Comparison of ENCODE assay signal across 36 mouse cellular contexts in the genomic region with DNA sequence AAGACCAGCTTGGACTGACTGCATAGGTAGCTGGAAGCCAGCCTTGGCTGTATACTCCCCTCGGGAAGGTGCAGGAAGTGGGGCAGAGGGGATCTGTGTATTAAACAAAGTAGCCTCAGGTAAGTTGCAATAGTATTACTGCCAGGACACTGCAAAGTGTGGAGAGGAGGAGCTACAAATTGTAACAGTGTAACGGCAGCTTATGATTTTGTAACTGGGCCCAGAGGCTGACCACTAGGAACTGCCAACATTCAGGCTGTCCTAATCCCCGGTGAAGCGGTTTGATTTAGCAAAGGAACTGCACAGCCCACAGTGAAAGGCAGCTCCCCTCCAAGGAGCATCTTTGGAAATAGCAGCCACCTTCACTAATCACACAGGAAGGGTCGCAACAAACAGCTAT. TPM values are rescaled to one million over a fixed set of nuclear protein-coding genes. Genes with fewer than 3 reads are reported as not detected.
DNase-seq lines count a peak whose midpoint lies in the region; ATAC-seq and TF ChIP-seq lines count a peak whose summit lies in the region.
"Had no signal": no experiment of that assay in that cellular context is flagged by ENCODE, and none has a peak within 500 bp of the region (broad histone marks: within the 10 kb centered on the region; RNA-seq: fewer than 3 reads in every experiment).

No protein-coding gene starts in this region.

- peaks cover 78% of the 10 kb centered on the region for H3K79me2 ChIP-seq in myocyte (ENCODE audit: control insufficient read depth, insufficient read depth)

- TF ChIP-seq POLR2A in myocyte (IDR thresholded peaks at IDR 0.05; ENCODE audit: insufficient read length, low read depth), result no peak

- WGBS in limb, embryonic 13.5 days, result 64% methylated on average over 5 of the region's 5 CpGs
- 85% methylated on average over 5 of the region's 5 CpGs for WGBS in limb, embryonic 10.5 days

- no peak for ATAC-seq in limb, embryonic 13.5 days (ENCODE audit: low FRiP score, low read depth)
- ATAC-seq: activated CD4-positive, CD25-positive, alpha-beta regulatory T cell, adult 4 months; forebrain, embryonic 13.5 days; hindbrain, postnatal 0 days; intestine, embryonic 15.5 days; midbrain, embryonic 13.5 days had no signal

- H3K27ac ChIP-seq in limb, embryonic 13.5 days, result no peak overlapping the region
- H3K27ac ChIP-seq in limb, embryonic 10.5 days, result no peak overlapping the region
- H3K27ac ChIP-seq: forebrain, embryonic 13.5 days; hindbrain, embryonic 12.5 days; hindbrain, postnatal 0 days; intestine, embryonic 15.5 days; kidney, postnatal 0 days; liver, embryonic 13.5 days; midbrain, embryonic 13.5 days had no signal

- no peak overlapping the region for H3ac ChIP-seq in myocyte (ENCODE audit: control insufficient read depth, insufficient read length)

- H3K4me2 ChIP-seq in limb, embryonic 13.5 days (replicated peaks), result 0 out of 2 replicates have a peak overlapping the region, but pooled peaks have one; percentile 7
- peak overlapping the region; percentile 92 for H3K4me2 ChIP-seq in myocyte (ENCODE audit: low read depth)
- H3K4me2 ChIP-seq: forebrain, embryonic 13.5 days; heart, embryonic 11.5 days; hindbrain, embryonic 12.5 days; intestine, embryonic 15.5 days; liver, embryonic 13.5 days; midbrain, embryonic 13.5 days had no signal

- H3K9me3 ChIP-seq in limb, embryonic 13.5 days, result no peaks in the 10 kb centered on the region
- no peaks in the 10 kb centered on the region for H3K9me3 ChIP-seq in limb, embryonic 10.5 days (replicated peaks)
- H3K9me3 ChIP-seq: forebrain, embryonic 13.5 days; hindbrain, embryonic 12.5 days; intestine, embryonic 15.5 days; liver, embryonic 13.5 days; midbrain, embryonic 13.5 days had no signal

- no peaks in the 10 kb centered on the region for H3K36me3 ChIP-seq in limb, embryonic 13.5 days
- no peaks in the 10 kb centered on the region for H3K36me3 ChIP-seq in limb, embryonic 10.5 days
- no peaks in the 10 kb centered on the region for H3K36me3 ChIP-seq in myocyte (ENCODE audit: control insufficient read depth, insufficient read depth)
- H3K36me3 ChIP-seq: hindbrain, embryonic 12.5 days; intestine, embryonic 15.5 days; liver, embryonic 13.5 days; midbrain, embryonic 13.5 days had no signal

- peaks cover 41% of the 10 kb centered on the region for H3K4me1 ChIP-seq in limb, embryonic 13.5 days
- peaks cover 30% of the 10 kb centered on the region for H3K4me1 ChIP-seq in limb, embryonic 10.5 days

- DNase-seq in limb, embryonic 10.5 days (ENCODE audit: low spot score), result no peak
- DNase-seq in 416B (ENCODE audit: low read depth) (peak; percentile 71), adipocyte (ENCODE audit: low spot score) (peak; percentile 41)
- no peak for DNase-seq in urinary bladder, postnatal 10 days (ENCODE audit: low spot score)
- no peak for DNase-seq in layer of hippocampus, postnatal 36 days
- DNase-seq: adrenal gland, adult 8-10 months; gastrocnemius, postnatal 25 days; heart, postnatal 36 days; kidney, adult 8-10 months; kidney, postnatal 4 days; liver, embryonic 13.5 days; lung, adult 2 months; lung, postnatal 10 days; right cerebral cortex, adult 18-20 months had no signal

- no peak overlapping the region for H3K4me3 ChIP-seq in limb, embryonic 13.5 days
- no peak overlapping the region for H3K4me3 ChIP-seq in limb, embryonic 10.5 days
- no peak overlapping the region for H3K4me3 ChIP-seq in myocyte
- H3K4me3 ChIP-seq: forebrain, embryonic 13.5 days; hindbrain, embryonic 12.5 days; intestine, embryonic 15.5 days; liver, embryonic 13.5 days; midbrain, embryonic 13.5 days had no signal

- H3K9ac ChIP-seq in limb, embryonic 13.5 days, result no peak overlapping the region
- H3K9ac ChIP-seq: forebrain, embryonic 13.5 days; hindbrain, embryonic 12.5 days; intestine, embryonic 15.5 days; liver, embryonic 13.5 days; midbrain, embryonic 13.5 days had no signal

- H3K27me3 ChIP-seq in limb, embryonic 13.5 days, result no peaks in the 10 kb centered on the region
- H3K27me3 ChIP-seq in limb, embryonic 10.5 days (ENCODE audit: low read depth, poor library complexity, severe bottlenecking), result no peaks in the 10 kb centered on the region
- no peaks in the 10 kb centered on the region for H3K27me3 ChIP-seq in myocyte (ENCODE audit: control insufficient read depth, insufficient read depth, insufficient read length)
- H3K27me3 ChIP-seq: CH12.LX; forebrain, embryonic 13.5 days; hindbrain, embryonic 12.5 days; intestine, embryonic 15.5 days; liver, embryonic 13.5 days had no signal

TF ChIP-seq in myocyte, 11 proteins besides CTCF, POLR2A, EP300 and RAD21:
- TF ChIP-seq MYOD1 (IDR thresholded peaks at IDR 0.05; ENCODE audit: control insufficient read depth in 1 of 3, insufficient read length in 2 of 3, low read depth in 2 of 3) (no peak), MYOG (IDR thresholded peaks at IDR 0.05; ENCODE audit: control insufficient read depth in 1 of 3, insufficient read depth in 1 of 3, insufficient read length in 2 of 3, low read depth in 2 of 3) (no peak), REST (IDR thresholded peaks at IDR 0.05; ENCODE audit: insufficient read depth, insufficient read length) (no peak), CEBPB (IDR thresholded peaks at IDR 0.05; ENCODE audit: insufficient read depth, poor library complexity, severe bottlenecking) (no peak)

RNA-seq across cellular contexts. Expression of gene Gm10322, which starts 2.6 kb away (rescaled TPM):
- polyA plus RNA-seq in limb, embryonic 13.5 days (2015; fragmentation: Nextera tagmentation; extraction: Ambion mirVana), result not detected in 2 replicates
- not detected in 2 replicates for polyA plus RNA-seq in limb, embryonic 10.5 days (2016; fragmentation: Nextera tagmentation; extraction: Ambion mirVana)
- 0.37 TPM for polyA plus RNA-seq in myocyte (2012; fragmentation: generic; extraction: Trizol)
- total RNA-seq in layer of hippocampus, postnatal 36 days (2021), result not detected
- total RNA-seq: adrenal gland, adult 8-10 months; adrenal gland, postnatal 4 days; CH12.LX; ES-E14; gastrocnemius, postnatal 25 days; heart, adult 18-20 months; heart, postnatal 36 days; hindbrain, postnatal 0 days; layer of hippocampus, adult 8-10 months; layer of hippocampus, postnatal 25 days; megakaryocyte-erythroid progenitor cell, adult 5-6 weeks; neutrophil, adult 5-6 weeks had no signal
- polyA plus RNA-seq: activated CD4-positive, CD25-positive, alpha-beta regulatory T cell, adult 4 months; embryonic facial prominence, embryonic 11.5 days; forebrain, embryonic 13.5 days; heart, embryonic 11.5 days; heart, embryonic 16.5 days; hindbrain, embryonic 12.5 days; hindbrain, postnatal 0 days; intestine, embryonic 15.5 days; limb, embryonic 11.5 days; liver, embryonic 13.5 days; lung, adult 2 months; midbrain, embryonic 13.5 days; spleen, adult 2 months had no signal

RNA-seq across cellular contexts. Expression of gene Mcu, which starts 3.2 kb away (rescaled TPM):
- 62.3 and 65.3 TPM in 2 replicates for polyA plus RNA-seq in limb, embryonic 13.5 days (2015; fragmentation: Nextera tagmentation; extraction: Ambion mirVana)
- 17.4 and 28.3 TPM in 2 replicates for polyA plus RNA-seq in limb, embryonic 10.5 days (2016; fragmentation: Nextera tagmentation; extraction: Ambion mirVana)
- polyA plus RNA-seq in myocyte (2012; fragmentation: generic; extraction: Trizol), result 82.9 TPM
- 10 to 100 TPM; 48.7 to 50.2 TPM for total RNA-seq in layer of hippocampus, postnatal 36 days (2021)

Comparison
In these comparisons a context has a peak if more than half of its experiments do, and no peak if none do; other contexts are left out.
1. DNase-seq: peak in 416B (single experiment) and adipocyte (single experiment); none in limb, embryonic 10.5 days (single experiment), urinary bladder, postnatal 10 days (single experiment) and layer of hippocampus, postnatal 36 days (0 of 2).